Mouse (Mus musculus): ENCODE results near the gene Mtmr12. TPM values are rescaled to one million over a fixed set of nuclear protein-coding genes. Genes with fewer than 3 reads are reported as not detected.

Gene Mtmr12
- polyA plus RNA-seq, 1 experiment from 2014 or later = 21.1 TPM

- Histone ChIP-seq H3K9me3 (replicated peaks) (no peaks in the 10 kb centered on the region), H3K4me3 (replicated peaks) (no peak overlapping the region), H3K27me3 (no peaks in the 10 kb centered on the region), H3K9ac (no peak overlapping the region), H3K36me3 (peaks cover 26% of the 10 kb centered on the region), H3K27ac (peak overlapping the region; percentile 2), H3K4me2 (no peak overlapping the region), H3K4me1 (peaks cover 39% of the 10 kb centered on the region)
- no peak for ATAC-seq (replicated peaks; ENCODE audit: low FRiP score)
- 73% methylated on average over 10 of the region's 10 CpGs for WGBS
Measured at GRCm38 (mm10) chr15:12229603-12230242, 24.9 kb downstream of the Mtmr12 start.

- H3K9ac ChIP-seq = no peak overlapping the region
- H3K27me3 ChIP-seq = no peaks in the 10 kb centered on the region
- H3K4me1 ChIP-seq = peaks cover 39% of the 10 kb centered on the region
- H3K4me3 ChIP-seq (replicated peaks) = no peak overlapping the region
- peaks cover 27% of the 10 kb centered on the region for H3K36me3 ChIP-seq
- 62% methylated on average over 12 of the region's 12 CpGs for WGBS
- H3K9me3 ChIP-seq (replicated peaks) = no peaks in the 10 kb centered on the region
- peak overlapping the region; percentile 33; the same call in 1 of the 2 replicates for H3K27ac ChIP-seq
- ATAC-seq (replicated peaks; ENCODE audit: low FRiP score) = peak; percentile 52; the same call in 1 of the 2 replicates
- H3K4me2 ChIP-seq = no peak overlapping the region
Measured at GRCm38 (mm10) chr15:12230243-12230935, 25.6 kb downstream of the Mtmr12 start.

GRCm38 (mm10) chr15:12231462-12231861 lies 26.6 kb downstream of the Mtmr12 start:
- ATAC-seq (replicated peaks; ENCODE audit: low FRiP score) = no peak
- WGBS = 90% methylated on average over 6 of the region's 6 CpGs
- Histone ChIP-seq H3K36me3 (peaks cover 36% of the 10 kb centered on the region), H3K4me1 (peaks cover 39% of the 10 kb centered on the region), H3K27me3 (no peaks in the 10 kb centered on the region), H3K4me2 (no peak overlapping the region), H3K9me3 (replicated peaks) (no peaks in the 10 kb centered on the region), H3K4me3 (replicated peaks) (no peak overlapping the region), H3K27ac (0 out of 2 replicates have a peak overlapping the region, but pooled peaks have one; percentile 3), H3K9ac (no peak overlapping the region)

- H3K27ac ChIP-seq = no peak overlapping the region
- ATAC-seq (replicated peaks; ENCODE audit: low FRiP score) = peak; percentile 38; the same call in 1 of the 2 replicates
Measured at GRCm38 (mm10) chr15:12232429-12232828, 27.6 kb downstream of the Mtmr12 start.

GRCm38 (mm10) chr15:12233021-12233420 lies 28.2 kb downstream of the Mtmr12 start:
- no peak overlapping the region for H3K9ac ChIP-seq
- ATAC-seq (replicated peaks; ENCODE audit: low FRiP score) = no peak
- peaks cover 50% of the 10 kb centered on the region for H3K36me3 ChIP-seq
- H3K27me3 ChIP-seq = no peaks in the 10 kb centered on the region
- no peak overlapping the region for H3K4me3 ChIP-seq (replicated peaks)
- WGBS = 86% methylated on average over 4 of the region's 4 CpGs
- H3K9me3 ChIP-seq (replicated peaks) = no peaks in the 10 kb centered on the region
- no peak overlapping the region for H3K4me2 ChIP-seq
- peaks cover 34% of the 10 kb centered on the region for H3K4me1 ChIP-seq
- H3K27ac ChIP-seq = no peak overlapping the region

More at GRCm38 (mm10) chr15:12232429-12232828, 27.6 kb downstream of the Mtmr12 start:
- Histone ChIP-seq H3K4me3 (replicated peaks) (no peak overlapping the region), H3K9me3 (replicated peaks) (no peaks in the 10 kb centered on the region), H3K4me1 (peaks cover 38% of the 10 kb centered on the region), H3K9ac (no peak overlapping the region), H3K4me2 (no peak overlapping the region), H3K36me3 (peaks cover 44% of the 10 kb centered on the region), H3K27me3 (no peaks in the 10 kb centered on the region)
- WGBS = 57% methylated on average over 11 of the region's 11 CpGs

- WGBS = 47% methylated on average over 1 of the region's 1 CpGs
- no peak overlapping the region for H3K27ac ChIP-seq
- no peaks in the 10 kb centered on the region for H3K27me3 ChIP-seq
- no peaks in the 10 kb centered on the region for H3K9me3 ChIP-seq (replicated peaks)
- peaks cover 73% of the 10 kb centered on the region for H3K36me3 ChIP-seq
- H3K4me3 ChIP-seq (replicated peaks) = no peak overlapping the region
- no peak for ATAC-seq (replicated peaks; ENCODE audit: low FRiP score)
- no peak overlapping the region for H3K9ac ChIP-seq
- H3K4me2 ChIP-seq = no peak overlapping the region
- peaks cover 23% of the 10 kb centered on the region for H3K4me1 ChIP-seq
Measured at GRCm38 (mm10) chr15:12235559-12235958, 30.7 kb downstream of the Mtmr12 start.

GRCm38 (mm10) chr15:12235983-12236382 lies 31.2 kb downstream of the Mtmr12 start:
- WGBS = 95% methylated on average over 4 of the region's 4 CpGs
- no peaks in the 10 kb centered on the region for H3K9me3 ChIP-seq (replicated peaks)

GRCm38 (mm10) chr15:12236961-12237360 lies 32.1 kb downstream of the Mtmr12 start:
- no peak for ATAC-seq (replicated peaks; ENCODE audit: low FRiP score)
- no peak overlapping the region for H3K9ac ChIP-seq
- no peak overlapping the region for H3K27ac ChIP-seq

More at GRCm38 (mm10) chr15:12235983-12236382, 31.2 kb downstream of the Mtmr12 start:
- peaks cover 21% of the 10 kb centered on the region; the same call in 1 of the 2 replicates for H3K4me1 ChIP-seq
- ATAC-seq (replicated peaks; ENCODE audit: low FRiP score) = no peak
- H3K4me2 ChIP-seq = no peak overlapping the region
- H3K36me3 ChIP-seq = peaks cover 75% of the 10 kb centered on the region
- H3K9ac ChIP-seq = no peak overlapping the region
- H3K27me3 ChIP-seq = no peaks in the 10 kb centered on the region
- H3K27ac ChIP-seq = 0 out of 2 replicates have a peak overlapping the region, but pooled peaks have one; percentile 4
- no peak overlapping the region for H3K4me3 ChIP-seq (replicated peaks)

GRCm38 (mm10) chr15:12237539-12237938 lies 32.7 kb downstream of the Mtmr12 start:
- no peaks in the 10 kb centered on the region for H3K9me3 ChIP-seq (replicated peaks)
- H3K27me3 ChIP-seq = no peaks in the 10 kb centered on the region
- WGBS = 77% methylated on average over 4 of the region's 4 CpGs
- H3K27ac ChIP-seq = no peak overlapping the region
- H3K4me1 ChIP-seq = peaks cover 13% of the 10 kb centered on the region; the same call in 1 of the 2 replicates
- H3K4me2 ChIP-seq = no peak overlapping the region
- H3K9ac ChIP-seq = no peak overlapping the region
- H3K4me3 ChIP-seq (replicated peaks) = no peak overlapping the region
- no peak for ATAC-seq (replicated peaks; ENCODE audit: low FRiP score)
- peaks cover 73% of the 10 kb centered on the region for H3K36me3 ChIP-seq

More at GRCm38 (mm10) chr15:12236961-12237360, 32.1 kb downstream of the Mtmr12 start:
- no peaks in the 10 kb centered on the region for H3K9me3 ChIP-seq (replicated peaks)
- H3K27me3 ChIP-seq = no peaks in the 10 kb centered on the region
- H3K4me3 ChIP-seq (replicated peaks) = no peak overlapping the region
- H3K4me1 ChIP-seq = peaks cover 19% of the 10 kb centered on the region; the same call in 1 of the 2 replicates
- H3K4me2 ChIP-seq = no peak overlapping the region
- WGBS = 69% methylated on average over 2 of the region's 2 CpGs
- H3K36me3 ChIP-seq = peaks cover 72% of the 10 kb centered on the region

GRCm38 (mm10) chr15:12238337-12238736 lies 33.5 kb downstream of the Mtmr12 start:
- no peak overlapping the region for H3K4me2 ChIP-seq
- peaks cover 8% of the 10 kb centered on the region; the same call in 1 of the 2 replicates for H3K4me1 ChIP-seq
- WGBS = 73% methylated on average over 6 of the region's 6 CpGs
- no peak overlapping the region for H3K4me3 ChIP-seq (replicated peaks)
- no peaks in the 10 kb centered on the region for H3K27me3 ChIP-seq
- H3K27ac ChIP-seq = no peak overlapping the region
- H3K9me3 ChIP-seq (replicated peaks) = no peaks in the 10 kb centered on the region
- H3K36me3 ChIP-seq = peaks cover 67% of the 10 kb centered on the region
- H3K9ac ChIP-seq = no peak overlapping the region
- ATAC-seq (replicated peaks; ENCODE audit: low FRiP score) = no peak; the same call in 1 of the 2 replicates

GRCm38 (mm10) chr15:12240705-12241328 lies 36.0 kb downstream of the Mtmr12 start:
- 89% methylated on average over 3 of the region's 3 CpGs for WGBS
- no peak for ATAC-seq (replicated peaks; ENCODE audit: low FRiP score)

GRCm38 (mm10) chr15:12243792-12244191 lies 39.0 kb downstream of the Mtmr12 start:
- H3K27ac ChIP-seq = no peak overlapping the region
- WGBS = 70% methylated on average over 3 of the region's 3 CpGs
- H3K27me3 ChIP-seq = no peaks in the 10 kb centered on the region
- ATAC-seq (replicated peaks; ENCODE audit: low FRiP score) = no peak
- H3K9me3 ChIP-seq (replicated peaks) = no peaks in the 10 kb centered on the region
- no peak overlapping the region for H3K9ac ChIP-seq
- H3K4me2 ChIP-seq = no peak overlapping the region
- H3K4me3 ChIP-seq (replicated peaks) = no peak overlapping the region
- 0 out of 2 replicates have a peak, but pooled peaks cover 4% of the 10 kb centered on the region for H3K4me1 ChIP-seq
- H3K36me3 ChIP-seq = peaks cover 58% of the 10 kb centered on the region

More at GRCm38 (mm10) chr15:12240705-12241328, 36.0 kb downstream of the Mtmr12 start:
- no peak overlapping the region for H3K27ac ChIP-seq
- H3K27me3 ChIP-seq = no peaks in the 10 kb centered on the region
- no peak overlapping the region for H3K4me2 ChIP-seq
- peaks cover 73% of the 10 kb centered on the region for H3K36me3 ChIP-seq
- H3K4me3 ChIP-seq (replicated peaks) = no peak overlapping the region
- peaks cover 7% of the 10 kb centered on the region; the same call in 1 of the 2 replicates for H3K4me1 ChIP-seq
- no peak overlapping the region for H3K9ac ChIP-seq
- H3K9me3 ChIP-seq (replicated peaks) = no peaks in the 10 kb centered on the region

Data from kidney, embryonic 15.5 days (tissue).